Mouse (Mus musculus) G1E-ER4 (cell line): ENCODE data around the gene Gm20865. TPM values are rescaled to one million over a fixed set of nuclear protein-coding genes. Genes with fewer than 3 reads are reported as not detected.
"Not testable (repeated sequence)": the region's sequence is repeated elsewhere in the genome, so short reads cannot be mapped to it uniquely, and the experiment has no call there.

Experiments
- GATA1 ChIP-seq: IDR thresholded peaks from one replicate; pipeline ENCODE4 v1.8.0; 2012; ENCODE audit warnings: low read length, inconsistent platforms
- polyA plus RNA-seq: library from polyadenylated mRNA; stranded (reverse); fragments of >175 nt; gene quantifications from 2 replicates; pipeline ENCODE4 v1.2.3, GENCODE M21; 2012

Gm20865 gene
- not detected in 2 replicates for polyA plus RNA-seq

DNA sequence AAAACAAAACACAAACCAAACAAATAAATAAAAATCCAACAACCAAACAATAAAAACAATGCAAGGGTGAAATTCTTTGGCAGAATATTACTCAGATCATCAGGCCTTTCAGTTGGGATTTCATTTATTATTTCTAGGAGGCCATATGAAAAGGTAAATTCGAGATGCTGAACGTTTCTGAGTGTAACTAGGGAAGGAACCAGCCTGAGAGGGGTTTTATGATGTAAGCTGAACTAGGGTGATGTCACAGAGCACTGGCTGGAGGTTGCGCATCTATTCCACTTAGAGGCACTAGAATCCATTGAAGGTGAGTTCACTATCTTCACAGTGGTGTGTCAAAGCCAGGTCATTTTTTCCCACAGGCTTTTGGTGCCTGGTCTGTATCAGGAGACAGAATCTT, at the start of gene Gm20865:
Gm20865 (plus strand) TSS at position 301 of the 400 bp plus-strand sequence.
- not testable (repeated sequence) for TF ChIP-seq GATA1

Other genes with a start within 250 kb of the Gm20865 start
- not detected in 2 replicates for gene Gm29866, start 247.9 kb upstream of the Gm20865 start, polyA plus RNA-seq
- gene Gm20909, start 77.0 kb upstream of the Gm20865 start, polyA plus RNA-seq = not detected in 2 replicates